Mouse (Mus musculus) kidney, adult 11 months (tissue): ENCODE results near the gene Rabgap1.

ENCODE experiments used
- DNase-seq: peaks from one replicate; pipeline ENCODE4 v3.0.0; 2022

Gene Rabgap1

GRCm38 (mm10) chr2:37516030-37516710 is 73.1 kb downstream of the Rabgap1 start, which contains the start of gene Gpr21:
Gene Gpr21 (plus strand): TSS chr2:37516332.
- no peak for DNase-seq

- no peak for DNase-seq
These were observed 73.9 kb downstream of the Rabgap1 start for GRCm38 (mm10) chr2:37516922-37517462.

- DNase-seq: no peak
These were observed 75.6 kb downstream of the Rabgap1 start for GRCm38 (mm10) chr2:37518561-37519285.

GRCm38 (mm10) chr2:37519286-37519640 is 76.2 kb downstream of the Rabgap1 start:
- no peak for DNase-seq

GRCm38 (mm10) chr2:37527587-37527986 is 84.5 kb downstream of the Rabgap1 start:
- no peak for DNase-seq

GRCm38 (mm10) chr2:37529397-37529796 is 86.3 kb downstream of the Rabgap1 start:
- DNase-seq: no peak

GRCm38 (mm10) chr2:37530766-37531165 is 87.7 kb downstream of the Rabgap1 start:
- DNase-seq: no peak

GRCm38 (mm10) chr2:37531639-37532038 is 88.6 kb downstream of the Rabgap1 start:
- no peak for DNase-seq

GRCm38 (mm10) chr2:37549346-37550012 is 106.4 kb downstream of the Rabgap1 start:
- DNase-seq: no peak

GRCm38 (mm10) chr2:37556366-37556765 is 113.3 kb downstream of the Rabgap1 start:
- no peak for DNase-seq

- no peak for DNase-seq
These were observed 122.5 kb downstream of the Rabgap1 start for GRCm38 (mm10) chr2:37565579-37565978.

- DNase-seq: no peak
These were observed 123.0 kb downstream of the Rabgap1 start for GRCm38 (mm10) chr2:37566035-37566434.

GRCm38 (mm10) chr2:37569888-37570287 is 126.8 kb downstream of the Rabgap1 start:
- no peak for DNase-seq

- peak; percentile 66 for DNase-seq
These were observed 127.6 kb downstream of the Rabgap1 start for GRCm38 (mm10) chr2:37570703-37571102.

- no peak for DNase-seq
These were observed 129.1 kb downstream of the Rabgap1 start for GRCm38 (mm10) chr2:37572141-37572540.

GRCm38 (mm10) chr2:37576661-37577060 is 133.6 kb downstream of the Rabgap1 start:
- DNase-seq: no peak

- no peak for DNase-seq
These were observed 135.1 kb downstream of the Rabgap1 start for GRCm38 (mm10) chr2:37578185-37578584.

GRCm38 (mm10) chr2:37587919-37588318 is 144.8 kb downstream of the Rabgap1 start:
- no peak for DNase-seq
